Mouse (Mus musculus): ENCODE results near the gene Krtap1-5. TPM values are rescaled to one million over a fixed set of nuclear protein-coding genes. Genes with fewer than 3 reads are reported as not detected.

Krtap1-5 gene
- polyA plus RNA-seq, 1 experiment, result not detected

DNA sequence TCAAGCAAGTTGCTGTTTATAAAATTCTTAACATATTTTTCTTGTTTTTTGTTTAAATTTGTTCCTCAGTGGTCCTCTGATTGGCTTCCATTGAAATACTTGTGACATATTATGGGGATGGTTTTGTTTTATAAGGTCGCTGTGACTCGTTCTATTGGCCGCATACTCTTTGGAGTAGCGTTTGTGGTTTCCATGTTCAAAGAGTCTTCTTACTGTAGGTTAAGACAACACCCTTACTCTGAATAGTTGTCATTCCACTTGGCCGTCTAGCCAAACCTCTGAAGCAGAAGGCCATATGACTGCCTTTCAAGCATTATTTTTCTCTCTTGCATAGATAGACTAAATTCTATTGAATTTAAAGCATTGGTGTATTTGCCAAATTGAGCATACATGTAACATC, 235 bp upstream of the Krtap1-5 start:
- TF ChIP-seq POLR2A (IDR thresholded peaks at IDR 0.05; ENCODE audit: borderline replicate concordance, extremely low read depth, insufficient read depth, insufficient read length, poor library complexity, severe bottlenecking) (no peak), CTCF (IDR thresholded peaks at IDR 0.05; ENCODE audit: borderline replicate concordance, extremely low read depth, insufficient read depth, insufficient read length) (no peak)
- DNase-seq (ENCODE audit: low read depth), result no peak

GRCm38 (mm10) chr11:99574106-99574505, 6.7 kb downstream of the Krtap1-5 start:
- TF ChIP-seq CTCF (IDR thresholded peaks at IDR 0.05; ENCODE audit: borderline replicate concordance, extremely low read depth, insufficient read depth, insufficient read length) (peak; percentile 92), POLR2A (IDR thresholded peaks at IDR 0.05; ENCODE audit: borderline replicate concordance, extremely low read depth, insufficient read depth, insufficient read length, poor library complexity, severe bottlenecking) (no peak)
- peak; percentile 86 for DNase-seq (ENCODE audit: low read depth)

DNA sequence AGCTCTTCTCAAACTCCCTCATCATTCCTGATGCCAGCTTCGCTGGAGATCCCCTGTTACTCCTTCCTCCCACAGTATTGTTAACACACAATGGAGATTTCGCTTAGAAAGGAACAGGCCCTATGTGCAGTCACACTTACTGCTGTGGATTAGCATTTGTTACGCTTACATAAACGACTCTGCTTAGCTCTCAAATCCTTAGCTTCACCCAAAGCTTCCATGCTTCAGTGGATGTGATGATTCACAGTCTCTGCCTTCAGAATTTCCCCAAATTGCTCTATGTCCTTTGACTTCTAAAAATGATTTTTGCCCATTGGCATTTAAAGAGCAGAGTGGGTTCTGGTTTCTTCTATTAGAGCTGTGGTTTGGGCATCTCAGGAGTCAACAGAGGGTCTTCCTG, 7.7 kb downstream of the Krtap1-5 start:
- peak; percentile 8 for DNase-seq (ENCODE audit: low read depth)
- TF ChIP-seq POLR2A (IDR thresholded peaks at IDR 0.05; ENCODE audit: borderline replicate concordance, extremely low read depth, insufficient read depth, insufficient read length, poor library complexity, severe bottlenecking) (no peak), CTCF (IDR thresholded peaks at IDR 0.05; ENCODE audit: borderline replicate concordance, extremely low read depth, insufficient read depth, insufficient read length) (no peak)

GRCm38 (mm10) chr11:99566530-99566929, 14.3 kb downstream of the Krtap1-5 start, which contains the start of gene Krtap3-1:
Krtap3-1 (minus strand) TSS chr11:99566630.
- no peak for TF ChIP-seq POLR2A (IDR thresholded peaks at IDR 0.05; ENCODE audit: borderline replicate concordance, extremely low read depth, insufficient read depth, insufficient read length, poor library complexity, severe bottlenecking)
- TF ChIP-seq CTCF (IDR thresholded peaks at IDR 0.05; ENCODE audit: borderline replicate concordance, extremely low read depth, insufficient read depth, insufficient read length), result no peak
- no peak for DNase-seq (ENCODE audit: low read depth)

- TF ChIP-seq POLR2A (IDR thresholded peaks at IDR 0.05; ENCODE audit: borderline replicate concordance, extremely low read depth, insufficient read depth, insufficient read length, poor library complexity, severe bottlenecking) (no peak), CTCF (IDR thresholded peaks at IDR 0.05; ENCODE audit: borderline replicate concordance, extremely low read depth, insufficient read depth, insufficient read length) (no peak)
- DNase-seq (ENCODE audit: low read depth), result no peak
Observed at GRCm38 (mm10) chr11:99562580-99562979, 18.2 kb downstream of the Krtap1-5 start.

DNA sequence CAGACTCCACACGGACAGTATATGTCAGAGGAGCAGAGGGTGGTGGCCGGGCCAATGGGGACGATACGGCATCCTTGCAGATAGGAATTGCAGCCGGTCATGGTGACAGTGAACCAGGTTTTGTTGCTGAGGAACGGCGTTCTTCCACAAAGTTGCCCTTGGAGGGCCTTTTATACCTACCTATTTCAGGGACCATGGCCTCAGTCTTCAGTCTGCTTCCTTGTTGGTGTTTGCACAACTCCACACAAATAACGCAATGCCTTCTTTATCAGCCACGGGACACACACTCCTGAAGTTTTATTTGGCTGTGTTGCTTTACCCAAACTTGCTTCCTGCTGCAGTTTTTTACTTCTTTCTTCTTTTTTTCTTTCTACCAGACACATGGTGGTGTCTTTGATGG, 21.4 kb downstream of the Krtap1-5 start, which contains the start of gene Gm11939:
TSS of gene Gm11939 (minus strand) at position 101 of the 400 bp plus-strand sequence.
- no peak for TF ChIP-seq POLR2A (IDR thresholded peaks at IDR 0.05; ENCODE audit: borderline replicate concordance, extremely low read depth, insufficient read depth, insufficient read length, poor library complexity, severe bottlenecking)
- no peak for TF ChIP-seq CTCF (IDR thresholded peaks at IDR 0.05; ENCODE audit: borderline replicate concordance, extremely low read depth, insufficient read depth, insufficient read length)
- DNase-seq (ENCODE audit: low read depth), result no peak

- no peak for DNase-seq (ENCODE audit: low read depth)
- no peak for TF ChIP-seq POLR2A (IDR thresholded peaks at IDR 0.05; ENCODE audit: borderline replicate concordance, extremely low read depth, insufficient read depth, insufficient read length, poor library complexity, severe bottlenecking)
- TF ChIP-seq CTCF (IDR thresholded peaks at IDR 0.05; ENCODE audit: borderline replicate concordance, extremely low read depth, insufficient read depth, insufficient read length), result no peak
Observed at GRCm38 (mm10) chr11:99557976-99558745, 22.7 kb downstream of the Krtap1-5 start.

DNA sequence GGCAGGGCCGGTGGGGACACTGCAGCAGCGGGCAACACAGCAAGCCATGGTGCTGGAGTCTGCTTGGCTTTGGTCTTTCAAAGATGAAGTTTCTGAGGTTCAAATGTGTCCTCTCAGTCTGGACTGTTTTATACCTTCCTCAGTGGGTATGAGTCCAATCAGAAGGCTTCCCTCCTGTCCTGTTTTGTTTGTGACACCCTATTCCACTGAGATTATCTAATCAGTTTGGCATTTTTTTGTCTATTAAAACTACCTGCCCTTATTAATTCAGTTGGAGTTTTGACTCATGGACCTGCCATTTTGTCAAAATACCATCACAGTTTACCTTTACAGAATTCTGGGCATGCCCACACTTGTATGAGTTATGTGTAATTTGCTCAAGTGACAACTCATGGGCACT, 24.1 kb downstream of the Krtap1-5 start, which contains the start of gene Krtap3-2:
TSS of gene Krtap3-2 (minus strand) at position 101 of the 400 bp plus-strand sequence.
- no peak for DNase-seq (ENCODE audit: low read depth)
- TF ChIP-seq CTCF (IDR thresholded peaks at IDR 0.05; ENCODE audit: borderline replicate concordance, extremely low read depth, insufficient read depth, insufficient read length) (no peak), POLR2A (IDR thresholded peaks at IDR 0.05; ENCODE audit: borderline replicate concordance, extremely low read depth, insufficient read depth, insufficient read length, poor library complexity, severe bottlenecking) (no peak)

DNA sequence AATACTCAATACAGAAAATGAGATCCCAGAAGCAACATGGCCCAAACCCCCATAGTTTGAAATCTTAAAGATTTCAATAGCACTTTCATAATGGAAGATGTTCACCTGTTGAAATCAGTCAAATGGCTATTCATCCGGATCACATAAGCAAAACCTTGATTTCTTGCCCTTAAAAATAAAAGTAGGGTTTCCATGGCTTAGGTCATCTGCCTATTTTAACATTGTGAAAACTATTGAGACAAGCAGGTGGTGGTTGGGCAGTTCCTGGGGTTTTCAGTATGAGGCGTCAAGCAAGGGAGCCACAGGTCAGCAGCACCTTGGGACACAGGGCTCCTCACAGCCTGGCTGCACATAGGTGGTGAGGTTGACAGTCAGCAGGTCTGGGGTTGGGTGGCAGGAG, 24.6 kb downstream of the Krtap1-5 start:
- TF ChIP-seq CTCF (IDR thresholded peaks at IDR 0.05; ENCODE audit: borderline replicate concordance, extremely low read depth, insufficient read depth, insufficient read length) (no peak), POLR2A (IDR thresholded peaks at IDR 0.05; ENCODE audit: borderline replicate concordance, extremely low read depth, insufficient read depth, insufficient read length, poor library complexity, severe bottlenecking) (no peak)

DNA sequence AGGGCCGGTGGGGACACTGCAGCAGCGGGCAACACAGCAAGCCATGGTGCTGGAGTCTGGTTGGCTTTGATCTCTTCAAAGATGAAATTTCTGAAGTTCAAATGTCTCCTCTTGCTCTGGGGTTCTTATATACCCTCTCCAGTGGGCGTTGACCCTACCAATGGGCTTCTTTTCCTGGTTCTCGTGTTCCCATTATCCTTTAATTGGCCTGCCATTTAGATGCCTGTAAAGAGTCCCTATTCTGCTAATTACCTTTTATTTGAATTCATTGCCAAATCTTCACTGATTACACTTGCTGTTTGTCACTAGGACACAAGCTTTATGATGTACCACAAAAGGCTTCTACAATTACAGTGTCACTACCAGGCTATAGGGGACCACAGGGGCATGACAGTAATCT, 30.1 kb downstream of the Krtap1-5 start, which contains the start of gene Krtap3-3:
TSS of gene Krtap3-3 (minus strand) at position 101 of the 400 bp plus-strand sequence.
- no peak for TF ChIP-seq POLR2A (IDR thresholded peaks at IDR 0.05; ENCODE audit: borderline replicate concordance, extremely low read depth, insufficient read depth, insufficient read length, poor library complexity, severe bottlenecking)
- no peak for TF ChIP-seq CTCF (IDR thresholded peaks at IDR 0.05; ENCODE audit: borderline replicate concordance, extremely low read depth, insufficient read depth, insufficient read length)
- DNase-seq (ENCODE audit: low read depth), result peak; percentile 35

More for the DNA sequence above, 24.6 kb downstream of the Krtap1-5 start:
- DNase-seq (ENCODE audit: low read depth), result no peak

DNA sequence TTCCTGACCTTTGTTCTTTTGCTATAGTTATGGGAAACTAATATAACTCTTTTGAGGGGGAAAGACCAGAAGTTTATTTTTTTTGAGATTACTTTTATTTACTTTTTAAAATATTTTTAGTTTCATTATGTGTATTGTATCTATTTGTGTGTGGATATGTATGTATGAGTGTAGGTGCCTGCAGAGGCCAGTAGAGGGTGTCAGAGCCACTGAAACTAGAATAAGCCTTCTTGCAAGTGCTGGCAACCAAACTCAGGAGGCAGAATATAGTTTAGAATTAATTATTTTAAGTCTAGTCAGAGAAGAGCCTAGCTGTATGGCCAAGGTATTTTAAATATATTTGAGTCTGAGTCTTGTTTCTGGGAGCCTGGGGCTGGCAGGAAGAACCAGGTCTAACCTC, 32.9 kb downstream of the Krtap1-5 start:
- no peak for DNase-seq (ENCODE audit: low read depth)

GRCm38 (mm10) chr11:99539721-99540120, 41.1 kb downstream of the Krtap1-5 start:
- peak; percentile 69 for DNase-seq (ENCODE audit: low read depth)

More for the DNA sequence above, 32.9 kb downstream of the Krtap1-5 start:
- TF ChIP-seq POLR2A (IDR thresholded peaks at IDR 0.05; ENCODE audit: borderline replicate concordance, extremely low read depth, insufficient read depth, insufficient read length, poor library complexity, severe bottlenecking) (no peak), CTCF (IDR thresholded peaks at IDR 0.05; ENCODE audit: borderline replicate concordance, extremely low read depth, insufficient read depth, insufficient read length) (no peak)

More at GRCm38 (mm10) chr11:99539721-99540120, 41.1 kb downstream of the Krtap1-5 start:
- TF ChIP-seq POLR2A (IDR thresholded peaks at IDR 0.05; ENCODE audit: borderline replicate concordance, extremely low read depth, insufficient read depth, insufficient read length, poor library complexity, severe bottlenecking) (no peak), CTCF (IDR thresholded peaks at IDR 0.05; ENCODE audit: borderline replicate concordance, extremely low read depth, insufficient read depth, insufficient read length) (no peak)
